Mouse (Mus musculus) CD4-positive naive resting alpha-beta T cell, adult 76 days (primary cell): Measurements from ENCODE around the gene Lman2l. TPM values are rescaled to one million over a fixed set of nuclear protein-coding genes. Genes with fewer than 3 reads are reported as not detected.

Experiments
- total RNA-seq: library from RNA; stranded (reverse); gene quantifications from one replicate; pipeline ENCODE4 v1.2.4, GENCODE M21; 2023

Lman2l gene
- total RNA-seq, result 24.4 TPM

DNA sequence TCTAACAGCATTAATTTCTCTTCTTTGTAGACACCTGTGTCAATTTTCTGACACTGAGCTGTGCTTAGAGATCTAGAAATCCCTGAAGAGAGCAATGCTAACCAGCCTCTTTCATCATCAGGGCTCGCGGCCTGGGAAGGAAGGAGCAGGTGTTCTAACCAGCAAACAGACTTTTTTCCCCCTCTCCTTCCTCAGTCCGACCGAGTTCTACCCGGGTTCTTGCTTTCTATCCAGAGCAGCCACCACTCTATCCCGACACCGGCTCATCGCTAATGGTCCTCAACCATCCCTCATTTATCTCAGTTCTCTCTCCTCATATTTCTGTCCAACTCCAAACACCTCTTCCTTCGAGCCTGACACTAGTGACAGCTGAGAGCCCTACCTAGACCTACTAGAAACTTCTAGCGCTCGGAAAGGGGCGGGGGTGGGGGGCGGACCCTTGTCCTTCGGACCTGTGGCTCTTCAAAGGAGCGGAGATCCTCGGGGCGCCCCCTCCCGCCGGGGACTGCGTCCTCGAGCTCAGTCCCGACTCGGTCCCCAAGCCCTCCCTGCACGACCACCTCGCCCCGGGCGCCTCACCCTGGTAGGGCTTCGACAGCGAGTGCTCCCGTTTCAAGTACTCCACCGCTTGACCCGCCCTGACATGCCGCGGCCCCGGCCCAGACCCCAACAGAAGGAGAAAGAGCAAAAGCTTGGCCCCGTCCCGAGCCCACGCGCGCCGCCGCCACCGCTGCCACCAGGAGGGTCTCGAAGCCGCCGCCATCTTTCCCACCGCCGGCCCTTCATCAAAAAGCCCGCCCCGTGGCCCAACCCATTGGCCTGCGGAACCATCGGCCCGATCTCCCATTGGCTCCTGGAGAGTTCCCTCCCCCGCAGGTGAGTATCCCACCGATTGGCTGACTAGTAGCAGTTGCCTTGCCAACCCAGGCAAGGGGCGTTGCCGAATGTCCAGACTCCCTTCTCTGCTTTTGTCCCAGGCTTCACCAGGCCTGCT, at the start of gene Lman2l:
Gene Lman2l, minus strand, starts transcription at position 801 of the 994 bp plus-strand sequence.

DNA sequence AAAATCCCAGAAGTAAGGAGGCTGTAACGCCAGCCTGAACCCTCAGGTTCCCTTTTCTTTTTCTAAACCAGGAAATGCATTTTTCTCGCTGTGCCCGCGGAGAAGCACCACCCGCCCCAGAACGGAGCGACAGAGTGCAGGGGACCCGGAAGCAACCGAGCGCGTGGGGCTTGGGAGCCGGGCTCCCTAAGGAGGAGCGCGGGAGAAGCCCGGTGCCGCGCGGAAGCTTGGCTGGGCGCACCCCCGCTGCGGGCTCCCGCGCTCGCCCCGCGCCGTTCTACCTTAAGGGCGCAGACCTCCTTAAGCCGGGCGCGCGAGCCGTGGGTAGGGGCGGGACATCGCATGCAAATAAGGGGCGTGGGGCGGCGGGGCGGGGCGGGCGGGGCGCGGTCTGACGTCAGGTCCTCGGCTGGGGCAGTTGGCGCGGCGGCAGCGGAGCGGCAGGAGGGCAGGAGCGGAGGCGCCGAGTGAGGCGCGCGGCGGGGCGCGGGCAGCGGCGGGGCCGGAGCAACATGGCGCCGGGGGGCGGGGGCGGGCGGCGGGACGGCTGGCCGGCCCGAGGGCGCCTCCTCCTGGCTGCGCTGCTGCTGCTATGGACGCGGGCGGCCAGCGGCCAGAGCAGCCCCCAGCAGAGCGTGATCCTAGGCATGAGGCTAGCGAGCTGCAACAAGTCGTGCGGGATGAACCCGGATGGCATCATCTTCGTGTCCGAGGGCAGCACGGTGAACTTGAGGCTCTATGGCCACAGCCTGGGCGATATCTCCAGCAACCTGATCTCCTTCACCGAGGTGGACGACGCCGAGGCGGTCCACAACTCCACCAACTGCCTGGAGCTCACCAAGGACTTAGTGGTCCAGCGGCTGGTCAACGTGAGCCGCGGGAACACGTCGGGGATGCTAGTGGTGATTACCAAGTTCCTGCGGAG, 26.4 kb upstream of the Lman2l start, which contains the start of gene Cnnm4:
Gene Cnnm4, plus strand, starts transcription at position 440 of the 925 bp plus-strand sequence.

DNA sequence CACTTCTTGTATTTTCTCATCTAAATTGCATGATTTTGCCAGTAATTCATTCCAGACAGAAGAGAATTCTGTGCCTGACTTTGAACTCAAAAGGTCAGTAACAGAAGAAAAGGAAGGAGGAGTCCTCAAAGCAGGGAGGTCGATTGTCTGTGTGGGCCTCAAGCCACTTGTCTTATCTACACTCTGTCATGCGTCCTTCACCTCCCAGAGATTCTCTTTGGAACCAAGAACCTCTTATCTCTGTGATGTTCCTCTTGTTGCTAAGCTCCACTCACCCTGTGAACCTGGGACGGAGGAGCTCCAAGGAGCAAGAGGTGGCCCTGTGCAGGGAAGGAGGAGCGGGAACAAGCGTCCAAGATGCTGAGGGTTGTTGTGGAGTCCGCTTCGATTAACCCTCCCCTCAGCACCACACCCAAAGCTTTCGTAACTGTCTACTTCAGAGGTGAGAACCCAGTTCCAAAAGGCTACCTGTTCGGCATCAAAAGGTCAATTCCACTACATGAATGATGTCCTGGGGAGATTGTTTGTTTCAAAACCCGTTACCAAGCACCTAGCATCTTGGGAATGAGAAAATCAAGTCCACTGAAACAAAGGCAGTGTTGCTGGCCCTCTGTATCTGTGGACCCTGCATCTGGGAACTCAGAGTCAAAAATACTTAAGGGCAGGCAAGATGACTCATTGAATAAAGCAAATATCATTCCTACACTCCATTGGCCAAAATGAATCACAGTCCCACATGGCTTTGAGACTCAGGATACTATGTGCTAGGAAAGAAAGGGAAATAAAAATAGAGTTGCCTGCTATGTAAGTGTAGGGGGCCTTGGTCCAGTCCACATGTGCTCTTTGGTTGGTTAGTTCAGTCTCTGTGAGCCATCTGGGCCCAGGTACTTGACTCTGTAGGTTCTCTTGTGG, 72.9 kb downstream of the Lman2l start, which contains the start of gene Fer1l5:
Gene Fer1l5, plus strand, starts transcription at position 358 of the 912 bp plus-strand sequence.

Other genes with a start within 250 kb of the Lman2l start
- gene Uggt1, start 200.6 kb downstream of the Lman2l start, total RNA-seq, result 120 TPM
- 149 TPM for gene Neurl3, start 170.6 kb downstream of the Lman2l start, total RNA-seq
- 906 TPM for gene Arid5a, start 137.5 kb downstream of the Lman2l start, total RNA-seq
- gene Kansl3, start 76.1 kb downstream of the Lman2l start, total RNA-seq, result 104 TPM
- not detected for gene Fer1l5, start 73.0 kb downstream of the Lman2l start, total RNA-seq
- gene Cnnm4, start 26.3 kb upstream of the Lman2l start, total RNA-seq, result 24.2 TPM
- gene Cnnm3, start 66.6 kb upstream of the Lman2l start, total RNA-seq, result 39.4 TPM
- 22.4 TPM for gene Ankrd23, start 91.6 kb upstream of the Lman2l start, total RNA-seq
- gene Gm42417, start 94.2 kb upstream of the Lman2l start, total RNA-seq, result not detected
- 22.5 TPM for gene Ankrd39, start 102.2 kb upstream of the Lman2l start, total RNA-seq
- 0.64 TPM for gene Sema4c, start 113.1 kb upstream of the Lman2l start, total RNA-seq
- gene Fam178b, start 237.9 kb upstream of the Lman2l start, total RNA-seq, result 0.88 TPM
- 221 TPM for gene Cox5b, start 246.2 kb upstream of the Lman2l start, total RNA-seq